Mouse (Mus musculus) heart, embryonic 11.5 days (tissue): ENCODE data around the gene Fam184a. TPM values are rescaled to one million over a fixed set of nuclear protein-coding genes. Genes with fewer than 3 reads are reported as not detected.

ENCODE experiments used
- ATAC-seq: fragments of 200-750 bp; cut with Nextera tagmentation; replicated peaks from 2 replicates; pipeline ENCODE4 v1.8.0; 2017; ENCODE audit warnings: moderate library complexity; ENCODE audit not compliant: insufficient number of reproducible peaks, low FRiP score, low TSS enrichment
- H3K27ac ChIP-seq: fragments of 300-500 bp; sonication (generic); 2 replicates; pipeline ENCODE4 v1.5.1; 2014; ENCODE audit warnings: mild to moderate bottlenecking, low read depth, low read length
- H3K27me3 ChIP-seq: fragments of 300-500 bp; sonication (generic); 2 replicates; pipeline ENCODE4 v1.6.1; 2014; ENCODE audit warnings: mild to moderate bottlenecking, low read length, mixed read lengths; ENCODE audit not compliant: control insufficient read depth, insufficient read depth
- H3K36me3 ChIP-seq: fragments of 300-500 bp; sonication (generic); 2 replicates; pipeline ENCODE4 v1.6.1; 2014; ENCODE audit warnings: mild to moderate bottlenecking, low read length, moderate library complexity, mixed read lengths; ENCODE audit not compliant: control insufficient read depth, insufficient read depth
- H3K4me1 ChIP-seq: fragments of 300-500 bp; sonication (generic); 2 replicates; pipeline ENCODE4 v1.6.1; 2014; ENCODE audit warnings: low read length; ENCODE audit not compliant: control insufficient read depth, insufficient read depth
- H3K4me2 ChIP-seq: fragments of 300-500 bp; sonication (generic); 2 replicates; pipeline ENCODE4 v1.6.1; 2014; ENCODE audit warnings: mild to moderate bottlenecking, moderate library complexity
- H3K4me3 ChIP-seq: fragments of 300-500 bp; sonication (generic); 2 replicates; pipeline ENCODE4 v1.5.1; 2014; ENCODE audit warnings: low read depth, low read length
- H3K9ac ChIP-seq: fragments of 300-500 bp; sonication (generic); 2 replicates; pipeline ENCODE4 v1.6.1; 2014; ENCODE audit warnings: mild to moderate bottlenecking, low read depth, low read length, moderate library complexity
- H3K9me3 ChIP-seq: fragments of 300-500 bp; sonication (generic); replicated peaks from 2 replicates; pipeline ENCODE4 v1.6.1; 2016; ENCODE audit warnings: low read length; ENCODE audit not compliant: control insufficient read depth
- WGBS: fragments of 180-500 bp; shearing (Covaris S2); extraction: QIAGEN DNeasy Blood & Tissue Kit; methylation state at CpG from one replicate; pipeline ENCODE4 v1.1.7; 2014; ENCODE audit not compliant: insufficient replicate concordance; 5-methylcytosine and 5-hydroxymethylcytosine counted together
- polyA plus RNA-seq: library from polyadenylated mRNA; unstranded; fragments of >200 nt; fragmentation: Nextera tagmentation; extraction: Ambion mirVana; gene quantifications from 2 replicates; pipeline ENCODE4 v1.2.1, GENCODE M21; 2014

Fam184a gene
- polyA plus RNA-seq: 3.1 and 3.3 TPM in 2 replicates

- Histone ChIP-seq H3K4me2 (peak within 1 kb of the TSS; percentile 90), H3K36me3 (no peaks in the 10 kb centered on the region), H3K4me3 (peak within 1 kb of the TSS; percentile 80), H3K4me1 (0 out of 2 replicates have a peak, but pooled peaks cover 1% of the 10 kb centered on the region), H3K27me3 (peaks cover 12% of the 10 kb centered on the region), H3K27ac (no peak within 1 kb of the TSS), H3K9me3 (no peaks in the 10 kb centered on the region), H3K9ac (peak within 1 kb of the TSS; percentile 78)
- 6% methylated on average over 42 of the region's 71 CpGs for WGBS
- peak; percentile 55 for ATAC-seq
These were observed at the start of gene Fam184a for GRCm38 (mm10) chr10:53750955-53751652. Gene Fam184a, minus strand, starts transcription at chr10:53751123.

- Histone ChIP-seq H3K4me3 (no peak overlapping the region), H3K27ac (no peak overlapping the region), H3K9me3 (no peaks in the 10 kb centered on the region), H3K4me2 (no peak overlapping the region), H3K9ac (no peak overlapping the region), H3K36me3 (no peaks in the 10 kb centered on the region), H3K27me3 (no peaks in the 10 kb centered on the region), H3K4me1 (no peaks in the 10 kb centered on the region)
- WGBS: 94% methylated on average over 1 of the region's 1 CpGs
- no peak for ATAC-seq
These were observed 45.3 kb upstream of the Fam184a start for GRCm38 (mm10) chr10:53796258-53796581.

GRCm38 (mm10) chr10:53795567-53796257, 44.8 kb upstream of the Fam184a start:
- Histone ChIP-seq H3K9me3 (no peaks in the 10 kb centered on the region), H3K4me3 (no peak overlapping the region), H3K4me1 (no peaks in the 10 kb centered on the region), H3K27ac (no peak overlapping the region), H3K9ac (no peak overlapping the region), H3K27me3 (no peaks in the 10 kb centered on the region), H3K36me3 (no peaks in the 10 kb centered on the region), H3K4me2 (no peak overlapping the region)
- ATAC-seq: no peak
- WGBS: 14% methylated on average over 2 of the region's 2 CpGs

GRCm38 (mm10) chr10:53791281-53791680, 40.4 kb upstream of the Fam184a start:
- Histone ChIP-seq H3K27me3 (no peaks in the 10 kb centered on the region), H3K4me2 (no peak overlapping the region), H3K27ac (no peak overlapping the region), H3K9me3 (no peaks in the 10 kb centered on the region), H3K4me3 (no peak overlapping the region), H3K9ac (no peak overlapping the region), H3K4me1 (no peaks in the 10 kb centered on the region), H3K36me3 (no peaks in the 10 kb centered on the region)
- 65% methylated on average over 2 of the region's 2 CpGs for WGBS
- no peak for ATAC-seq

- H3K9me3 ChIP-seq: no peaks in the 10 kb centered on the region
- no peaks in the 10 kb centered on the region for H3K27me3 ChIP-seq
- no peak overlapping the region for H3K4me3 ChIP-seq
- no peaks in the 10 kb centered on the region for H3K4me1 ChIP-seq
- H3K27ac ChIP-seq: no peak overlapping the region
- no peak for ATAC-seq
- no peaks in the 10 kb centered on the region for H3K36me3 ChIP-seq
- WGBS: 86% methylated on average over 2 of the region's 2 CpGs
- no peak overlapping the region for H3K4me2 ChIP-seq
- H3K9ac ChIP-seq: no peak overlapping the region
These were observed 25.7 kb upstream of the Fam184a start for GRCm38 (mm10) chr10:53776591-53776990.

- Histone ChIP-seq H3K9me3 (no peaks in the 10 kb centered on the region), H3K4me2 (no peak overlapping the region), H3K4me1 (no peaks in the 10 kb centered on the region), H3K36me3 (no peaks in the 10 kb centered on the region), H3K27me3 (no peaks in the 10 kb centered on the region), H3K9ac (no peak overlapping the region), H3K4me3 (no peak overlapping the region), H3K27ac (no peak overlapping the region)
- ATAC-seq: no peak
- 46% methylated on average over 4 of the region's 4 CpGs for WGBS
These were observed 21.8 kb upstream of the Fam184a start for GRCm38 (mm10) chr10:53772708-53773107.

- 60% methylated on average over 2 of the region's 2 CpGs for WGBS
- Histone ChIP-seq H3K4me3 (no peak overlapping the region), H3K9me3 (no peaks in the 10 kb centered on the region), H3K4me2 (no peak overlapping the region), H3K4me1 (no peaks in the 10 kb centered on the region), H3K36me3 (no peaks in the 10 kb centered on the region), H3K9ac (no peak overlapping the region), H3K27ac (no peak overlapping the region), H3K27me3 (no peaks in the 10 kb centered on the region)
- no peak for ATAC-seq
These were observed 20.6 kb upstream of the Fam184a start for GRCm38 (mm10) chr10:53771480-53771879.

- 58% methylated on average over 3 of the region's 3 CpGs for WGBS
These were observed 17.8 kb upstream of the Fam184a start for GRCm38 (mm10) chr10:53768745-53769144.

GRCm38 (mm10) chr10:53765471-53765870, 14.5 kb upstream of the Fam184a start:
- WGBS: 72% methylated on average over 4 of the region's 4 CpGs
- H3K4me2 ChIP-seq: no peak overlapping the region
- H3K27me3 ChIP-seq: no peaks in the 10 kb centered on the region
- no peak overlapping the region for H3K27ac ChIP-seq
- no peak for ATAC-seq
- no peaks in the 10 kb centered on the region for H3K9me3 ChIP-seq
- H3K4me1 ChIP-seq: no peaks in the 10 kb centered on the region
- H3K4me3 ChIP-seq: no peak overlapping the region
- H3K36me3 ChIP-seq: no peaks in the 10 kb centered on the region
- no peak overlapping the region for H3K9ac ChIP-seq

More at GRCm38 (mm10) chr10:53768745-53769144, 17.8 kb upstream of the Fam184a start:
- H3K27me3 ChIP-seq: no peaks in the 10 kb centered on the region
- no peak for ATAC-seq
- H3K4me1 ChIP-seq: no peaks in the 10 kb centered on the region
- no peaks in the 10 kb centered on the region for H3K36me3 ChIP-seq
- no peak overlapping the region for H3K4me3 ChIP-seq
- no peak overlapping the region for H3K4me2 ChIP-seq
- H3K9me3 ChIP-seq: no peaks in the 10 kb centered on the region
- no peak overlapping the region for H3K27ac ChIP-seq
- no peak overlapping the region for H3K9ac ChIP-seq
